Mouse (Mus musculus) yolk sac, embryonic 10.5 days (tissue): ENCODE data around the gene Kidins220.

ENCODE experiments used
- DNase-seq: peaks from one replicate; pipeline ENCODE4 v3.0.0-alpha.2; 2017; ENCODE audit warnings: low spot score

Gene Kidins220

GRCm38 (mm10) chr12:24963393-24964022 lies 11.2 kb upstream of the Kidins220 start:
- DNase-seq: no peak

GRCm38 (mm10) chr12:24965406-24965805 lies 9.3 kb upstream of the Kidins220 start:
- no peak for DNase-seq

GRCm38 (mm10) chr12:24966046-24966445 lies 8.7 kb upstream of the Kidins220 start:
- DNase-seq: no peak

GRCm38 (mm10) chr12:24971490-24972200 lies 3.1 kb upstream of the Kidins220 start:
- no peak for DNase-seq

GRCm38 (mm10) chr12:24972371-24973350 lies 2.1 kb upstream of the Kidins220 start:
- DNase-seq: no peak

- DNase-seq: no peak
Observed at GRCm38 (mm10) chr12:24973586-24973985, 1.1 kb upstream of the Kidins220 start.

- DNase-seq: peak; percentile 76
Observed at GRCm38 (mm10) chr12:24975115-24975733, 499 bp downstream of the Kidins220 start.

GRCm38 (mm10) chr12:24985226-24985625 lies 10.5 kb downstream of the Kidins220 start:
- DNase-seq: no peak

GRCm38 (mm10) chr12:24995350-24995749 lies 20.6 kb downstream of the Kidins220 start:
- no peak for DNase-seq

- DNase-seq: no peak
Observed at GRCm38 (mm10) chr12:25005350-25005749, 30.6 kb downstream of the Kidins220 start.

GRCm38 (mm10) chr12:25009957-25010356 lies 35.2 kb downstream of the Kidins220 start:
- no peak for DNase-seq

GRCm38 (mm10) chr12:25010416-25010815 lies 35.7 kb downstream of the Kidins220 start:
- DNase-seq: no peak

- DNase-seq: peak; percentile 8
Observed at GRCm38 (mm10) chr12:25011733-25012367, 37.1 kb downstream of the Kidins220 start.

- DNase-seq: no peak
Observed at GRCm38 (mm10) chr12:25012555-25013540, 38.1 kb downstream of the Kidins220 start.

- DNase-seq: no peak
Observed at GRCm38 (mm10) chr12:25014307-25014927, 39.7 kb downstream of the Kidins220 start.

GRCm38 (mm10) chr12:25014938-25015337 lies 40.2 kb downstream of the Kidins220 start:
- DNase-seq: no peak

- no peak for DNase-seq
Observed at GRCm38 (mm10) chr12:25016995-25017394, 42.3 kb downstream of the Kidins220 start.

- no peak for DNase-seq
Observed at GRCm38 (mm10) chr12:25021057-25021456, 46.3 kb downstream of the Kidins220 start.

- no peak for DNase-seq
Observed at GRCm38 (mm10) chr12:25024862-25025545, 50.3 kb downstream of the Kidins220 start.
